Comparison of ENCODE assay signal across 10 mouse cellular contexts in the genomic region with DNA sequence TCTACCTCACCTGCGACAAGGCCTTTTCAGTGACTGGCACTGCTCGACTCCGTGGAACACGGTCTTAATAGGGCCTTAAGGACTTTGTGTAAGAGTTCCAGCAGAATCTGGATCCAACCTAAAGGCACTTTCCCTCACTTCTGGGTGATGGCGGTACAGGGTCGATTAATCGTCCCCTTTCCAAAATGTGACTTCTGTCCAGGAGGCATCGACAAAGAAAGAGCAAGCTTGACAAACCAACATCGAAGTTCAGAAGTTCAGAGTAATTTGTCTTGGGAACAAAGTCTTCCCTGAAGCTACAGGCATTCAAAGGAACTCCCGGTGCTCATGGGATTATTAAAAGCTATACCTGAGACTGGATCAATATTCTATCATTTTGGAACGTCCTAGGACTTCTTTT. TPM values are rescaled to one million over a fixed set of nuclear protein-coding genes. Genes with fewer than 3 reads are reported as not detected.
A peak's percentile ranks its signal among the peaks of the same experiment; 100 is the strongest.
DNase-seq lines count a peak whose midpoint lies in the region; ATAC-seq and TF ChIP-seq lines count a peak whose summit lies in the region.
"Had no signal": no experiment of that assay in that cellular context is flagged by ENCODE, and none has a peak within 500 bp of the region (broad histone marks: within the 10 kb centered on the region; RNA-seq: fewer than 3 reads in every experiment).

No protein-coding gene starts in this region.

- H3K4me2 ChIP-seq in heart, embryonic 15.5 days: peak overlapping the region; percentile 69
- H3K4me2 ChIP-seq in liver, embryonic 12.5 days: peak overlapping the region; percentile 39

- DNase-seq in heart, adult 2 months: no peak
- DNase-seq in heart, postnatal 25 days (ENCODE audit: low spot score): no peak
- no peak for DNase-seq in cerebellum, postnatal 14 days
- DNase-seq in urinary bladder, adult 18-20 months (ENCODE audit: low spot score in 2 of 2): no peak

- no peak for TF ChIP-seq CTCF in heart, adult 2 months (IDR thresholded peaks at IDR 0.05)
- TF ChIP-seq CTCF in E14TG2a.4 (conservative IDR thresholded peaks at IDR 0.05; ENCODE audit: low read length): no peak

- H3K4me1 ChIP-seq in heart, adult 2 months (ENCODE audit: control insufficient read depth, insufficient read depth, low read length): peaks cover 17% of the 10 kb centered on the region
- H3K4me1 ChIP-seq in E14TG2a.4 (replicated peaks; ENCODE audit: low read depth, low read length): peaks cover 58% of the 10 kb centered on the region
- H3K4me1 ChIP-seq in heart, embryonic 15.5 days (replicated peaks): peaks cover 44% of the 10 kb centered on the region
- H3K4me1 ChIP-seq in liver, embryonic 12.5 days: 0 out of 2 replicates have a peak, but pooled peaks cover 3% of the 10 kb centered on the region

- 42% methylated on average over 11 of the region's 11 CpGs for WGBS in heart, adult 2 months
- 20% methylated on average over 11 of the region's 11 CpGs for WGBS in heart, embryonic 15.5 days
- 15% methylated on average over 11 of the region's 11 CpGs for WGBS in liver, embryonic 12.5 days (ENCODE audit: insufficient replicate concordance)

- H3K79me2 ChIP-seq in heart, adult 2 months (replicated peaks; ENCODE audit: control insufficient read depth, insufficient read depth, low read length): no peaks in the 10 kb centered on the region

- intact Hi-C loops in heart, adult 2 months (cut with DNase I): loop anchor here (1.0 to 5.0 kb wide), 3 partner anchors 143 to 284 kb away; no protein-coding TSS in a partner anchor
- intact Hi-C loops in heart, postnatal 25 days (cut with DNase I): loop anchor here (2.0 kb wide), 1 partner anchor 165 kb away; no protein-coding TSS in a partner anchor

- H3K4me3 ChIP-seq in heart, adult 2 months: peak overlapping the region; percentile 84
- H3K4me3 ChIP-seq in E14TG2a.4 (replicated peaks; ENCODE audit: low read length): peak overlapping the region; percentile 75
- peak overlapping the region; percentile 58 for H3K4me3 ChIP-seq in heart, embryonic 15.5 days
- peak overlapping the region; percentile 4; the same call in 1 of the 2 replicates for H3K4me3 ChIP-seq in liver, embryonic 12.5 days

- H3K9me3 ChIP-seq in E14TG2a.4 (ENCODE audit: low read length): no peaks in the 10 kb centered on the region
- H3K9me3 ChIP-seq in heart, embryonic 15.5 days (replicated peaks): no peaks in the 10 kb centered on the region
- H3K9me3 ChIP-seq in liver, embryonic 12.5 days (replicated peaks): no peaks in the 10 kb centered on the region

- no peaks in the 10 kb centered on the region for H3K27me3 ChIP-seq in heart, adult 2 months (ENCODE audit: control insufficient read depth, insufficient read depth, low read length)
- no peaks in the 10 kb centered on the region; the same call in 1 of the 2 replicates for H3K27me3 ChIP-seq in E14TG2a.4 (ENCODE audit: insufficient read depth, low read length)
- peaks cover 30% of the 10 kb centered on the region for H3K27me3 ChIP-seq in heart, embryonic 15.5 days
- peaks cover 71% of the 10 kb centered on the region for H3K27me3 ChIP-seq in liver, embryonic 12.5 days (replicated peaks)

- no peak for TF ChIP-seq POLR2A in heart, adult 2 months (IDR thresholded peaks at IDR 0.05; ENCODE audit: insufficient read depth, low read depth, low read length)

- H3K36me3 ChIP-seq in heart, adult 2 months (ENCODE audit: control insufficient read depth, insufficient read depth, low read length): no peaks in the 10 kb centered on the region
- no peaks in the 10 kb centered on the region for H3K36me3 ChIP-seq in E14TG2a.4 (ENCODE audit: insufficient read depth, low read length)
- no peaks in the 10 kb centered on the region for H3K36me3 ChIP-seq in heart, embryonic 15.5 days
- H3K36me3 ChIP-seq in liver, embryonic 12.5 days: no peaks in the 10 kb centered on the region

- H3K27ac ChIP-seq in heart, adult 2 months: peak overlapping the region; percentile 98
- no peak overlapping the region; the same call in 1 of the 2 replicates for H3K27ac ChIP-seq in heart, embryonic 15.5 days
- H3K27ac ChIP-seq in liver, embryonic 12.5 days: no peak overlapping the region

- TF ChIP-seq EP300 in heart, adult 2 months (IDR thresholded peaks at IDR 0.05; ENCODE audit: insufficient read depth, low read depth, low read length): no peak

- ATAC-seq in heart, embryonic 15.5 days (replicated peaks; ENCODE audit: insufficient number of reproducible peaks, insufficient read depth, low FRiP score, low read depth): no peak
- ATAC-seq in liver, embryonic 12.5 days: no peak
- ATAC-seq in granulocyte monocyte progenitor cell, adult 5-6 weeks (replicated peaks; ENCODE audit: poor library complexity, severe bottlenecking): no peak

- no peak overlapping the region for H3K9ac ChIP-seq in heart, adult 2 months (ENCODE audit: low read depth, low read length)
- no peak overlapping the region for H3K9ac ChIP-seq in heart, embryonic 15.5 days
- no peak overlapping the region; the same call in 1 of the 2 replicates for H3K9ac ChIP-seq in liver, embryonic 12.5 days

RNA-seq across cellular contexts. Expression of gene Ackr3, which starts 0.4 kb away (rescaled TPM):
- total RNA-seq in heart, adult 2 months (2021): 10 to 100 TPM; 56.5 to 58.0 TPM
- 186 and 351 TPM in 2 replicates for polyA plus RNA-seq in heart, adult 2 months (2012; rRNA removed)
- total RNA-seq in heart, postnatal 25 days (2021): 10 to 100 TPM; 64.4 to 75.8 TPM
- 26.9 and 29.0 TPM in 2 replicates for polyA plus RNA-seq in heart, embryonic 15.5 days (2015; fragmentation: Nextera tagmentation; extraction: Ambion mirVana)
- 9.0 and 10.4 TPM in 2 replicates for polyA plus RNA-seq in liver, embryonic 12.5 days (2016; fragmentation: Nextera tagmentation; extraction: Ambion mirVana)
- total RNA-seq in granulocyte monocyte progenitor cell, adult 5-6 weeks (2014; fragmentation: Nextera tagmentation): not detected in 2 replicates
- not detected in 2 replicates for total RNA-seq in granulocyte monocyte progenitor cell, adult 5-6 weeks (2017)
- total RNA-seq: common myeloid progenitor, adult 5-6 weeks had no signal

RNA-seq across cellular contexts. Expression of gene Iqca, which starts 50.1 kb away (rescaled TPM):
- not detected for total RNA-seq in heart, adult 2 months (2021)
- polyA plus RNA-seq in heart, adult 2 months (2012; rRNA removed): 0.43 TPM in 1 of 2 replicates, not detected in the other
- not detected for total RNA-seq in heart, postnatal 25 days (2021)
- polyA plus RNA-seq in heart, embryonic 15.5 days (2015; fragmentation: Nextera tagmentation; extraction: Ambion mirVana): 0.15 TPM in 1 of 2 replicates, not detected in the other
- polyA plus RNA-seq in liver, embryonic 12.5 days (2016; fragmentation: Nextera tagmentation; extraction: Ambion mirVana): 0.11 and 0.28 TPM in 2 replicates
- not detected in 2 replicates for total RNA-seq in granulocyte monocyte progenitor cell, adult 5-6 weeks (2014; fragmentation: Nextera tagmentation)
- not detected in 2 replicates for total RNA-seq in granulocyte monocyte progenitor cell, adult 5-6 weeks (2017)
- total RNA-seq: adrenal gland, adult 2 months; common myeloid progenitor, adult 5-6 weeks had no signal
- polyA plus RNA-seq: adrenal gland, adult 2 months had no signal

Comparison
In these comparisons a context has a peak if more than half of its experiments do, and no peak if none do; other contexts are left out.
1. H3K4me3 ChIP-seq: peak in every context shown above with its lines; median percentile 84 in heart, adult 2 months; 75 in E14TG2a.4; 58 in heart, embryonic 15.5 days; 4 in liver, embryonic 12.5 days.
2. RNA of gene Ackr3, which starts 0.4 kb away (total RNA-seq): 64.4 to 75.8 TPM in heart, postnatal 25 days and 56.5 to 58.0 TPM in heart, adult 2 months; not detected in granulocyte monocyte progenitor cell, adult 5-6 weeks; every median in the first group is over 10 times any median in the second.